Mouse (Mus musculus) megakaryocyte progenitor cell, adult 5-6 weeks (primary cell): ENCODE results near the gene Git1. TPM values are rescaled to one million over a fixed set of nuclear protein-coding genes. Genes with fewer than 3 reads are reported as not detected.

Experiments used
- ATAC-seq: replicated peaks from 2 replicates; pipeline ENCODE4 v1.8.0; 2016; ENCODE audit warnings: mild to moderate bottlenecking, moderate TSS enrichment, inconsistent platforms; ENCODE audit not compliant: poor library complexity
- total RNA-seq, 2 experiments: library from RNA; stranded (forward) in 1 of 2; stranded (reverse) in 1 of 2; fragments of 157-497, 149-512 nt in 1 of 2; fragments of 200-1000 nt in 1 of 2; gene quantifications; 2 replicates each; pipeline versions ENCODE4 v1.2.3 to v1.2.4; 2015 to 2017

Gene Git1
- total RNA-seq, 2 experiments from 2014 or later, result 14.5 to 24.3 TPM

DNA sequence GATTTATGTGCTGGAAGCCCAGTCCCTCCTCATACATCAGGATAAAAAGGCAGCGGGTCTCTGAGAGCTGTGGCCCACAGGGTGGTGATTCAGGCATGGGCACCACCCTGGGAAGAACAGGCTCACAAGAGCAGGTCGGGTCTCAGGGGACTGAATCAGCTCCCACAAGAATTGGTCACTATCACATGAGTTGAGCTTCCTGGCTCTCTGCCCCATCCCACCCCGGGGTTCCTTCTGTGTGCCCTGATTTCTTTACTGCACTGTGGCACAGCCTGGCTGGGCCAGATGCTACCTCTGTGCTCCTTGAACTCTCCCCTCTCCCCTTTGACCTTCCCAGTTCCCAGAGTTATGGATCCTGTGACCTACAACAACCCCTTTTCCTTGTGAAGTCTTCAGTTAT lies 10.3 kb upstream of the Git1 start:
- no peak for ATAC-seq

DNA sequence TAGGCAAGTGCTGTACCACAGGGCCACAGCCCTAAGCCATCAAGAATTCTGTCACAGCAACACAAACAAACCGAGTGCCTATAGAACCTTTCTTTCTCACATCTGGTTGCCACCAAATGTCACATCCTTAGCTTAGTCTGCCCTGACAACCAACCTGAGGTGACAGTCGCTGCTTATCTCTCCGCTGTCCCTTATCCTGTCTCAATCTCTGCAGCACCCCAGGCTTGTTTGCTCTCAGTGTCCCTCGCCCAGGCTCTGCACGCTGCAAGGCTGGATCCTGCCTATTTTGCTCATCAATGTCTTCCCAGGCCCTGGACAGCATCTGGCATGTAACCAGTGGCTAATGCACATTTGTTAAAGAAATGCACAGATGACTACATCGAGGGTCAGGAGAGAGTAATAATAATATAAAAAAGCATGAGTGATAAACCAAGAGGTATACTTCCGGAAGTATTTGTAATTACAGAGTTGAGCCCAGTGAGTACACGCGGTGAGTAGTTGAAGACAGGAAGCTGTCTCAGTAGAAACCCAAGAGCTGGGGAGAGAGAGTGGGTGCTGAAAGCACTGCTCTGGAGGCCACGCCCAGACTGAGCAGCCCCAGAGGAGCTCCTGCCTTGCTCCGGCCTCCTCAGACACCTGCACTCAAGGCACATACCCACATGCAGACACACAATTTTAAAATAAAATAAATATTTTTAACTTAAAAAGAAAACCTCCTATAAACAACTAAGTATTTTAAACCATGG lies 9.7 kb upstream of the Git1 start:
- ATAC-seq, result peak; percentile 64

DNA sequence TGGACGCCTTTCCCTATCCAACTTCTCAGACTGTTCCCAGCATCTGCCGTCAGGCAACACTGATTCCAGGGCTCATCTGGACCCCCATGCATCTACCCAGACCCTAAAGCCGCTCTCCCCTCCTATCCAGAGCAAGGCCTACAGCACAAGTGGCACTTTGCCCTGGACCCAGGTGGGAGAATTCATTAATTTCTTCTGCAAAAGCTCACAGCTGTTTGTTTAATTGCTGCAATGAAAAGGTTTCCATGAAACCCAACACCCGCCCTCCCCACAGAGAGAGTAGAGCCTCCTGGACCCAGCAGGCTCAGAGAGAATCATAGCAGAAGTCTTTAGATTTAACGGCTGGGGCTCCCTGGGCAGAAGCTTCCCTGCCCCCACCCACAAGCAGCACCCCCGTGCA lies 8.1 kb upstream of the Git1 start:
- ATAC-seq, result no peak

DNA sequence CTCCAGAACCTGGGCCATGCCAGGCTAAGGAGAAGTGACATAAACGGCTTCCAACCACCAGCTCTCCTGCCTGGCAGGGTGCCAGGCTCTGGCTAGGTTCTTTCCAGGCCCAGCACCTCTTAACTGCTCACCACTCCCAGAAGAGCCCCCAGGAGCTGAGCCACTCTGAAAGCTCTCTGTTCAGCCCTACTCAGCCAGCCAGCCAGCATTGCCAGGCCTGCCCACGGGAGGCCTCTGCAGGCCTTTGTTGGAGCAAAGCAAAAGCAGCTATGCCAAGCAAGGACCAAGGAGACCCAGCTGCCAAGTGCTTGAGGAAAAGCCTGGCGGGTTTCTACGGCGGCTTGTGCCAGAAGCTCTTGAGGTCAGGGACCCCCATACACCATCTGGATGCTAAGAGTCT lies 6.6 kb upstream of the Git1 start:
- no peak for ATAC-seq

DNA sequence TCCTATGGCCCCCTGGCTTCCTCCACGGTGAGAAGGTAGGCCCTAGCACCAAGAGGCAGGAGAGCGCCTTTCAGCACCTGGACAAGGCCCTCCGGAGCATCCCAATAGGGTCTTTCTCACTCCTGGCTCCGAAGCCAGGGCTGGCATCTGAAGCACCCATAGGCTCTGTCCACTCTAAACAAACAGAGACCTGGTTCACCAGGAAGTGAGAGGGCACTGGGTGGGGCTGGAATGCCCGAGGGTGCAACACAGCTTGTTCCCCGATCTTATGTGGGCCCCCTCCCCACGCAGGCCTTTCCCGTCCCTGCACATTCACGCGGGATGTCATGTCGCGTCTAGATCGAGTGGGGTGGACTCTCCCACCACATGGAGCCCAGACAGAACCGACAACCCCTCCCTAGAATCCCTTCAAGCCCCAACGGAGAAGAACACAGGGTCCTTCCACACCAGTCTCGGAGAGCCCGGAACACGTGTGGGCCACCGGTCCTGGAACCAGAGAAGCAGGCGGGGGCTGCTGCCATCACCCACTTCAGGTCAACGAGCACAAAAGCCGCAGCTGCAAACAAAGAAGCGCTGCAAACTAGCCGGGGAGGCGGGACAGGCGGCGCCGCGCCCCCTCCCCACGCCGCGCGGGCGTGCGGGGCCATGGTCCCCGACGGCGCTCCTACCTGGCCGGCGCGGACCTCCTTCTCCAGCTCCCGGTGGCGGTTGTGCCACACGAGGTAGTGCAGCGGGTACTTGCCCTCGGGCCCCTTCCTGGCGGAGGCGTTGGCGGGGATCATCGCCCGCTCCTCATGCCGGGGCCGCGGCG lies 4.4 kb upstream of the Git1 start:
- ATAC-seq, result no peak

DNA sequence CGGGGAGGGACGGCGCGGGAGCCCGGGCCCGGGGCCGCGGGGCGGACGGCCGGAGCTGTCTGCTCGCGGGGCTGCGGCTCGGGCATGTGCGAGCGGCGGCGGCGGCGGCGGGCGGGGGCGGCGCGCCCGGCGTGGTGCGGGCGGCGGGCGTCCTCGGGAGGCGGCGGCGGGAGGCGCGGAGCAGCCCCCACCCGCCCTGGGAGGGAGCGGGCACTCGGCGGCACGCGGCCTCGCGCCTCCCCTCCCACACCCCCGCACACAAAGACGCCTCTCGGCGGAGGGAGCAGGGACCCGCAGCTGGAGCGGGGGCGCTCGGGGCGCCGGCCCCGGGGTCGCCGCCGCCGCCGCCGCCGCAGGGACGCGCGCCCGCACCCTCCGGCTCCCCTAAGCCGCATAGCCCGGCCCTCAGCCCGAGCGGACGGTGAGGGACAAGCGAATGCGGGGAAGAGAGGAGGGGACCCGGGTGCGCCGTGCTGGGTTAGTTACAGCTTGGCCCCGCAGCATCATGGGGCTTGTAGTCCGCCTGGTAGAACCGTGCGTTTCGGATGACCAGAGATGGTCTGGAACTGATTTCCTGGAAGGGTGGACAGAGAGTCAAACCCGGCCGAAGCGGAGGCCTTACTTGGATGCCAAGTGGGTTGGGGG lies 3.6 kb upstream of the Git1 start, which contains the start of gene Ankrd13b:
Gene Ankrd13b, minus strand, starts transcription at position 88 of the 645 bp plus-strand sequence.
- ATAC-seq, result no peak

DNA sequence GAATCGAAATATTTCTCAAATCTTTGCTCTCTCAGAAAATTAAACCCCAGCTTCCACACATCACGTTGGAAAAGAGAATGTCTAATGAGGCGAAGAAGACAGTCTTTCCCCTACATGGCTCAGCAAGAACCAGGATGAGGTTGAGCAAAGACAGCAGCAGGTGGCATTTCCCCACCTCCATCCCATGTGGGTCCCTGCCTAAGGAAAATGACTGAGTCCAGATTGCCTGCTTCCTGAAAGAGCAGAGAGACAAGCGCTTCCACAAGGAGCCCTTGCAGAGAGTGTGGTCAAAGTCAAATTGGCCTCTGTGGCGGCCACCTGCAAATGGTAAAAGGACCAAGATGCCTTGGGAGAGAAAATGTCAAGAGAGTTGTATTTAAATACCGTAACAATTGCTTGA lies 2.9 kb upstream of the Git1 start:
- ATAC-seq, result no peak

DNA sequence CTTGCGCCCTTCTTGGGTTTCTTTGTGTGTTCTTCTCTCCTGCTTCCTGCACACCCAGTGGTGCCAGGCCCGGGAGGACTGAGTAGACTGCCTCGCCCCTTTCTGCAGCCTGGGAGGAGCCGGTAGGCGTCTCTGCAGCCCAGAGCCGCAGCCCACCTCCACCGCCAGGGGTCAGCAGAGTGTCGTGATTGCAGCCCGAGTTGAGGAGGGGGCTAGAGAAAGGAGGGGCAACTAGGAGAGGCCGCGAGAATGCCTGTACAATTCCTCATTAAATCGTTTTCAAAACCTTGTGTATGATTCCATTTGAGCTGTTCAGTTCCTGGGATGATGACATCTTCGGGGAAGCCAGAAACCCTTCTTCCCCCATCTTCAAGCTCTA lies 2.2 kb upstream of the Git1 start:
- peak; percentile 72 for ATAC-seq

DNA sequence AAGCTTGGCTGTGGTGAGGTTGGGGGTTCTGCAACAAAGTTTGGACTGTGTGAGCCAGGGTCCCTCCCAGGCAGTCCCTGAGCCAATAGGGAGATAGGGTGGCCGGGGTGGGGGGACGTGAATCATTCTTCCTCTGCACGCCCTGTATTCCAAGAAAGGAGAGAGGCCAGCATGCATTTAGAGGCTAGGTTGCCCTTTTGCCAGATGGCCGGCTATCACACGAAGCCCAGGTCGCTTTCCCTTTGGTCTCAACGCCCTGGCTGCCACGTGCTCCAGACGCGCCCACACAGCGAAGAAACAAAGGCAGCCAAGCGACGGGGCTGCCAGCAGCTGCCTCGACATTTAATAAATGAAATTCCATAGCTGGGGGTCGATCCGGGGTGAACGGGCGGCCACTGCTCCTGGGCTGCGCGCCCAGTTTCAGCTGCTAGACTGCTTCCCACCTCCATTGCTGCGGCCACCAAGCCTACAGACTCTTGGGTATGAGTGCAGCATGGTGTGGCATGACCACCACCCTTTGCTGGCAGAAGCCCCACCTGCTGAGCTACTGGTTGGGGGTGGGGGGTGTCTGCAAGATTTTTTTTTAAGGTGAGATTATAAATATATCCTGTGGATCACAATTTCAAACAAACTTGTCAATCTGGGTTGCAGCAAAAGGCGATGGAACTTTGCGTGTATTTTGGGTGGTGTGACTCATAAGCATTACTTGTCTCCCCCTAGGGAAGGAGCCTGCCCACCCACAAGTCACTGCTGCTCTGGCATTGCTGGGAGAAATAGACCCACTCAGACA lies 1.7 kb upstream of the Git1 start:
- peak; percentile 15 for ATAC-seq

DNA sequence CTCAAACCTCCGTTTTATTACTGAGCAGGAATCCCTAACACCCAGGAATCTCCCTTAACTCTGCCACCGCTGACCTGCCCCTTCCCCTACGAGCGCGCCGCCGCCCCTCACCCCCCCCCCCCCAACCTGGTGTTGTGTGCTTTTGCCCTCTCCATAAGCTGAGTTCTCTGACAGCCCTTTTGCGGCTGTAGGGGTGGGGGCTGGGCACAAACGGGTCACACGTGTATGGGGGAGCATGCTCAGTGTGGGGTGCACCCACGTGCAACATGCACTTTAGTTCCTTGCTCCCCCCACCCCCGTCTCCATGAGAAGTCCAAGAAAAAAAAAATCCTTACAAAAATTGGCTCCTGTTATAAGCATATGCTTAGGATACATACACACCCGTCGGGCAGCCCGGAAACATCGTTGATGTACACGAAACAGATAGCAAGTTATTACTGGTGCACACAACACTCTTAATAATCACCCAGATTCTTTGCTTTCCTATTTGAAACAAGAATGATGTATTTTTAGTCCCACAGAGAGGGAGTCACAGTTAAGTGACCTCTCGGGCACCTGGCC lies 971 bp upstream of the Git1 start:
- ATAC-seq, result no peak; the same call in 1 of the 2 replicates

DNA sequence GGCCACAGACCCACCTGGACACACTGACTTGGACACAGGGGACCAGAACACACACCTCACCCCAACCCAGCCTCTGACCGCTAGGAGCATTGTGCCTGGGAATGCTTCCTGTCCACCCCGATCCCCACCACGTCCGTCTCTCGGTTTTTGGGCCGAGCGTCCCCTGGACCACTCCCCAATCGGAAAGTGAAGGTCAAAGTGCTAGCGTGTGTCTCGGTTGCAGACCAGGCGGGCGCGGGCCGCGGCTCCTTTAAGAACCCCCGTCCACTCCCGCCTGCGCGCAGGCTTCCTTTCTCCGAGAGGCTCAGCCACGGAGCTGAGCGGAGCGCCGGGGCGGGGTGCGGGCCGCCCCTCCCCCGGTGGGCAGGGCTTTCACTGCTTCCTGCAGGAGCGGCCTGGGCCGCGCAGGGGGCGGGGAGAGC lies 440 bp upstream of the Git1 start:
- ATAC-seq, result peak; percentile 63

DNA sequence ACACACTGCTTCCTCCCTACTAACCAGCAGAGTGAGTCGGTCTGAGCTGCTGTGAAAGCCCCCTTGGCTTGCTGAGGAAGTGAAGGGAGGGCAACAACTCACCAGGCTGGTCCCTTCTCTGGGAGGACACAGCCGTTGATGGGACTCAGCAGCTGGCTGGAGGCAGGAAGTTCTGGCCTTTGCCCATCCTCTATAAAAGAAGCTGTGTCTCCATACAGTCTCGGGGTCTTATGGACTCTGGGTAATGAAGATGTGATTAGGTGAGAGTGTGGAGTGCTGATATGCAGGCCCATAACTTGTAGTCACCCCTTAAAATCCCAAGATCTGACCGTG lies 948 bp downstream of the Git1 start:
- ATAC-seq, result no peak

DNA sequence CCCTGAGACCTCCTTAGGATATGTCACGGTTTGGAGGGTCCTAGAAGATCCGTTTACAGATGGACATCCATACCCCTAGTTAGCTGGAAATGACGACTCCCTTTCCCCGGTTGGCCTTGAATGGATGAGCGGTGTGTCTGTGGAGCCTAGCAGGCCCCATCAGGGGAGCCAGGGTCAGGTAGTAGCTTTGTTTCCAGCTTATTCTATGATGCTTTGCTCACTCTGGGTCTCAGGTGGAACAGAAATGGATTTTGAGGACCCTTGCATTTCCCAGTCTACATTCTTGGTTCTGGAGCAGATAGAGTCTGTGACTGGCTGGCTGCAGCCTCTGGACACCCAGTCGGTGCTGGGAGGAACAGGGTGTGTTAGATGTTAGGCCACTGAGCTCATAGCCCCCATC lies 1.4 kb downstream of the Git1 start:
- ATAC-seq, result no peak

DNA sequence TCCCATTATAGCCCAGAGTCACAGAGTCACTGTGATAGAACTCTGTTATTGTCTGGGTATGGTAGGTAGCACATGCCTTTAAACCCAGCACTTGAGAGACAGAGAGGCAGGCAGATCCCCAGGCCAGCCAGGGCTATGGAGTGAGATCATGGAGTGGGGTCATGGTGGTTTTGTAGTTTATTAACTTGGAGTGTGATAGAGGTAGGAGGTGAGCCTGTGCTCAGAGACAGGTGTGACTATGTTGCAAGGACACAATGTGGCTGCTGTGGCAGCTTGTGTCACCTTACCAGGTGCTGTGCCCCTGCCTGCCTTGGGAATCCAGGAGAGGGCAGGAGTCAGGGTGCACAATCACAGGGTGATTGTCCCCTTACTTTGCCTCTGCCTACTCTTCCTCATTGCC lies 2.1 kb downstream of the Git1 start:
- no peak for ATAC-seq

DNA sequence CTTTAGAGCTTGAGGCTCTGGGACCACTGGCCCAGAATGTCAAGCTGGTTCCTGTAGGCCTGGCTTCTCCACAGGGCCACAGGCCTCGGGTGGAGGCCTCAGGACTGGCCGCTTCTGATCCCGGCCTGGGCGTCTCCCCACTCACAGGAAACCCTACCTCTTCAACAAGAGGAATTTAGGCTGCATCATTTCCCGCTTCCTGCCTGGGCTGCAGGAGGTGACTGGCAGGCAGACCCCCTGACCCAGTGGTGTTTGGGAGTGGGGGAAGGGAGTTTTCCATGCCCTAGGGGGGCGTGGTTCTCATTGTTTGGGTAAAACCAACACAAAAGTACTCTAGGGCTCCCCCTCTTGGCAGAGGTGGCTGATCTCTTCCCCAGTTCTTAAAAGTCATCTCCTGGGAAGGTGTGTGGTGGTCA lies 4.0 kb downstream of the Git1 start:
- peak; percentile 27; the same call in 1 of the 2 replicates for ATAC-seq

DNA sequence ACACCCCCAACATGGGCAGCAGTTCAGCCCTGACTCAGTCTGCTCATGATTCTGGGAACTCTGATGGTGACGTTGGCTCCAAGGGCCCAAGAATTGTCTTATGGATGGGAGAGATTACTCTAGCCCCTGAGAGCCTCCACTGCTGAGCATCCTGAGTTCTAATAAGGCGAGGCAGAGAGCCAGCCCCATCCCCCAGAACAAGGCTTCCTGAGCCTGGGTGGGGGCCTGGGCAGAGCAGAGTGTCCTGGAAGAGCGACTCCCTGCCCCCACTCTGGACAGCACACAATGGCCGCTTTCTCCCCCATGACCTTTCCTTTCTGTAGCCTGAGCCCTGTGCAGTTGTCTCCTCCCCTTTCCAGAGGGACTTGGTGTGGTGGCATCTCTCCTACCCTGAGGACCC lies 4.5 kb downstream of the Git1 start:
- no peak for ATAC-seq

DNA sequence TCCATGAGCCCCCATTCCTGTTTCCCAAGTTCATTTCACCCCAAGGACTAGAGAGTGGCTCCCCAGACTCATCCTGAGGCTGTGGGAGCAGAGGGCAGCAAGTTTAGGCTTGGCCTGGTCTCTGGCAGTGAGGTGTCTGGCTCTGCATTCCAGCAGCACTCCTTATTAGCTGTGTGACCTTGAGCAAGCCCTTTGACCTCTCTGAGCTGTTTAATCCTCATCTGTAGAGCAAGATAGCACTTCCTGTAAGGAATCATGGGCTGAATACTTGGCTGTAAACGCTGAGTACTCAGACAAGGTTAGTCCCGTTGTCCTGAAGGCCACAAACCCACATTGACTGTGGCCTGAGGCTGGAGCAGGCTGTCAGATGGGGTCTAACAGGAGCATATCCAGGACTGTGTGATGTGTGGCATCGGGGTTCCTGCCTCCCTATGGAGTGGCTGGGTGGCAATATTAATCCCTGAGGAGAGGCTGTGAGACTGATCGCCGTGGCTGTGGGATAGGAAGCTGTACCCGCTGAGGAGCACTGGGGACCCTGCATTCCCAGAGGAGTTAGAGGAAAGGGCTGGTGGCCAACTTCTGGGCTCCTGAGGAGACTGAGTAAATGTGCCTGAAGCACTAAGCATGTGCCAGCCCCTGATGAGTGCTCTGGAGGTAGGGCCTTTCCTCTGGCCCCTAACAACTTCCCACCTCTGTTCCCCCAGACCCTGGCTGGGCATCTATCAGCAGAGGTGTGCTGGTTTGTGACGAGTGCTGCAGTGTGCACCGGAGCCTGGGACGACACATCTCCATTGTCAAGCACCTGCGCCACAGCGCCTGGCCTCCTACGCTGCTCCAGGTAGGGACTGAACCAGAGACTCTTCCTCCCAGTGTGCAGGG lies 5.1 kb downstream of the Git1 start:
- ATAC-seq, result no peak

DNA sequence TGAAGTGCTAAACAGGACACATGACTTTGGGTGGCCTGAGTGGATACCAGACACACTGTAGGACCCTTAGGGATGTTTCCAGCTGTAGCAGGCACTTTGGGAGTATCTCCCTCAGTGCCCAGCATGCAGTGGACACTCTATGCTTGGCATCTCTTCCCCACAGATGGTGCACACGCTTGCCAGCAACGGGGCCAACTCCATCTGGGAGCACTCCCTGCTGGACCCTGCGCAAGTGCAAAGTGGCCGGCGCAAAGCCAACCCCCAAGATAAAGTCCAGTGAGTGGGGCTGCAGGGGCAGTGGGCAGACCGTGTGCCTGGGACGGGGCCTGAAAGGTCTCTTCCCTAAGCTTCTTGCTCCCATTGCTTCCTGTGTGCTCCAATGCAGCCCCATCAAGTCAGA lies 6.0 kb downstream of the Git1 start:
- no peak for ATAC-seq

DNA sequence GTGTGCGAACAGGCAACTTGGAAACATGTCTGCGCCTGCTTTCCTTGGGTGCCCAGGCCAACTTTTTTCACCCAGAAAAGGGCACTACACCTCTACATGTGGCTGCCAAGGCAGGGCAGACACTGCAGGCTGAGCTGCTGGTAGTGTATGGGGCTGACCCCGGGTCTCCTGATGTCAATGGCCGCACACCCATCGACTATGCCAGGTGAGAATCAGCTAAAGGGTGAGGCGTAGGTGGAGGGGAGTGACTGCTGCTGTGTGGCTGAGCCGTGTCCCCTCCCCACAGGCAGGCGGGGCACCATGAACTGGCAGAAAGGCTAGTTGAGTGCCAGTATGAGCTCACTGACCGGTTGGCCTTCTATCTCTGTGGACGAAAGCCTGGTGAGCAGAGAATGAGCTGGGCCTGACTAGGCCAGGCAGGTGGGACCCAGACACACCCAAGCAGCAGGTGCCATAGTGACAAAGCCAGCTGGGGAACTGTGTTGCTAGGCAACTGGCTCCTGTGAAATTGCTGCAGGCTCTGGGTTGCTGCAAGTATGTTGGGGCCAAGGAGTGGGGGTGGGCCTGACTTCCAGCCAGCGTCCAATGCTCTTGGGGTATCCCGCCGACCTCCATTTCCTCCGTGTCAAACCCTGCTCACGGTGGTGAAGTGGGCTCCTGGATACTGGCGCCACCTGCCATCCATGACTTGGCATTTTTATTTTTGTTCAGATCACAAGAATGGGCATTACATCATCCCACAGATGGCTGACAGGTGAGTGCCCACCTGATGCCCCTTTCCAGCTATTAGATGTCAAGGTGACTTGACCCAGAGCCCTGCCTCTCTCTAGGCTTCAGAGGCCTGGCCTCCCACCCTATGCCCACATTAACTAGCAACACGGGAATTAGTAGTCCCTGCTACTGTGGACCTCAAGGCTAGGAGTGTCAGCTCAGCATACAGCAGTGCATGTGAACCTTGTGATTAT lies 7.3 kb downstream of the Git1 start:
- ATAC-seq, result no peak
